Mouse (Mus musculus) CD4-positive helper T cell, adult 2 months (primary cell): ENCODE data around the gene Supt6.

Source experiments
- DNase-seq: peaks from one replicate; pipeline ENCODE4 v3.0.0-alpha.2; 2012; ENCODE audit warnings: low read depth, missing footprints, low spot score

Gene Supt6

GRCm38 (mm10) chr11:78245627-78246317, at the start of gene Supt6, which contains the start of gene Sdf2:
Gene Supt6, minus strand, starts transcription at chr11:78245987.
Gene Sdf2, plus strand, starts transcription at chr11:78245746.
- DNase-seq, result peak; percentile 93

DNA sequence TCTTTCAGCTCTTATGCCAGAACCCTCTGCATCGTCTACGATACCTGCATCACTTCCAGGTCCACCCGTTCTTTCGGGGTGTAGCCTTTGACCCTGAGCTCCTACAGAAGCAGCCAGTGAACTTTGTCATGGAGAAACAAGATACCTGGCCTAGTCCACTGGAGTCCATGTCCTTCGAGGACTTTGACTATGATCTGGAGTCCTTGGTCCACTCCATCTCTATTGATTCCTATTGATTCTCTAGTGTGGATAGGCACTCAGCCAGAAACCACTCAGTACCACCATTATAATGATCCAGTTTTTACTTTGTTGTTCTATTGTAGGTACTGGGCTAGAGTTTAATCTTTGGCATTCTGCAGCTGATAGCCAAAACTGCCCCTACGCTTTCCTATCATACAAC, 48.8 kb upstream of the Supt6 start:
- no peak for DNase-seq

GRCm38 (mm10) chr11:78290654-78291053, 44.9 kb upstream of the Supt6 start, which contains the start of gene BC030499:
Gene BC030499, plus strand, starts transcription at chr11:78290841.
- DNase-seq, result no peak

- DNase-seq, result no peak
Observed at GRCm38 (mm10) chr11:78289146-78289763, 43.5 kb upstream of the Supt6 start.

DNA sequence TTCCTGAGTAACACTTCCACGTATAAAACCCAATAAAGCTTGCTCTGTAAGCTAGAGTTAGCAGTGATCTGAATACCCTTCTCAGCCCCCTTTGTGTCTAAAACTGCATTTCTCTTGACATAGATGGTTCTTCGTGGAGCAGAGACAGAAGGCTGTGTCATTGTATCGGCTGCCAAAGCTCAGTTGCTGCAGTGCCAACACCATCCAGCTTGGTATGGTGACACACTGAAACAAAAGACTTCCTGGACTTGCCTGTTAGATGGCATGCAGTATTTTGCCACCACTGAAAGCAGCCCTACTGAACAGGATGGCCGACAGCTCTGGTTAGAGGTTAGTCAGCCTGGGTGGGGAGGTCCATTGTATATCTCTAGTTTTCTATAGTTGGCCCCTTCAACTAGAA, 33.8 kb upstream of the Supt6 start:
- no peak for DNase-seq

- DNase-seq, result no peak
Observed at GRCm38 (mm10) chr11:78278853-78279252, 33.1 kb upstream of the Supt6 start.

DNA sequence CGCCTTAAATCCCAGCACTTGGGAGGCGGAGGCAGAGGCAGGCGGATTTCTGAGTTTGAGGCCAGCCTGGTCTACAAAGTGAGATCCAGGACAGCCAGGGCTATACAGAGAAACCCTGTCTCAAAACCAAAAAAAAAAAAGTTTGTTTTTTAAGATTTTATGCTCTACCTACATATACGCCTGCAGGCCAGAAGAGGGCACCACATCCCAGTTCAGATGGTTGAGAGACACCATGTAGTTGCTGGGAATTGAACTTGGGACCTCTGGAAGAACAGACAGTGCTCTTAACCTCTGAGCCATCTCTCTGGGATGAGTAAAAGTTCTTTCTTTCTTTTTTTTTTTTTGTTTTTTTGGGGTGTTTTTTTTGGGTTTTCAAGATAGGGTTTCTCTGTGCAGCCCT, 30.4 kb upstream of the Supt6 start:
- peak; percentile 20 for DNase-seq

- no peak for DNase-seq
Observed at GRCm38 (mm10) chr11:78275596-78275995, 29.8 kb upstream of the Supt6 start.

DNA sequence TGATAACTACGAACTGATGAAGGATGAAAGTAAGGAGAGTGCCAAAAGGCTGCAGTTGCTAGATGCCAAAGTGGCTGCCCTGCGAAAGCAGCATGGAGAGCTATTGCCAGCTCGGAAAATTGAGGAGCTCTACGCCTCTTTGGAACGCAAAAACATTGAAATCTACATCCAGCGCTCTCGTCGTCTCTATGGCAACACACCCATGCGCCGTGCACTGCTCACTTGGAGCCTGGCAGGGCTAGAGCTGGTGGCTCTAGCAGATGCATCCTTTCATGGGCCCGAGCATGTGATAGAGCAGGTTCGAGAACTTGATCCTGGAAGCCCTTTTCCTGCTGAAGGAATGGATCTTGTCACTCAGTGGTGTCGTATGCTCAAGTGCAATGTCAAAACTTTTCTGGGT, 26.2 kb upstream of the Supt6 start:
- DNase-seq, result no peak

DNA sequence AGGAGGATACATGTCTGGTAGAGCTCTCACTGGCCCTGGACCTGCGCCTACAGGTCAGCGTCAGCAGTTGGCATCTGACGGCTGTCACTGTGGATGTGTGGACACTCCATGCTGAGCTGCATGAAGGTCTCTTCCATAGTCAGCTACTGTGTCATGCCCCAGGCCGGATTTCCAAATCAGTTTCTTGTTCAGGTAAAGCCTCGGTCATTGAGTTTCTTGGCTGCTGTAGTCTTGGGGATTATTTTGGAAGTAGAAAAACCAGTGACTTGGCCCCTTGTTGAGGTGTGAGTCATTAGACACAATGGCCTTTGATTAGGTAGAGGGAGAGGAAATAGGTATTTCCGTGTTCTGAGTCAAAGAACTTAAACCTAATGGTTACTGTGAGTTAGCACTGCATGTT, 19.8 kb upstream of the Supt6 start:
- DNase-seq, result no peak

DNA sequence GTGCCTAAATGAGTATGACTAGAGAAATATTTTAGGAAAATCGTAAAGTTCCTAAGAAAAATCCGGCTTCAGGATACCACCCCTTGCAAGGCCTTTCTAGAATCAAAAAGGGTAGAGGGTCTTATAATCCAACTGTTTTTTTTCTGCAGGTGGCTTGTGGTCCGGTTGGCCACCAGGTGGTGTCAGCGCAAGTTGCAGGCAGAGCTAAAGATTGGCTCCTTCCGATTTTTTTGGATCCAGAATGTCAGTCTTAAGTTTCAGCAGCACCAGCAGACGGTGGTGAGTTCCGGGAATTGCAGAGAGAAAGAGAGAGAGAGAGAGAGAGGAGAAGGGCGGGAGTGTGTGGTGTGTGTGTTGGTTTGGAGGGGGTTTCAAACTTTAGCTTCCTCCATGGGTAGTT, 16.8 kb upstream of the Supt6 start:
- DNase-seq, result peak; percentile 70

DNA sequence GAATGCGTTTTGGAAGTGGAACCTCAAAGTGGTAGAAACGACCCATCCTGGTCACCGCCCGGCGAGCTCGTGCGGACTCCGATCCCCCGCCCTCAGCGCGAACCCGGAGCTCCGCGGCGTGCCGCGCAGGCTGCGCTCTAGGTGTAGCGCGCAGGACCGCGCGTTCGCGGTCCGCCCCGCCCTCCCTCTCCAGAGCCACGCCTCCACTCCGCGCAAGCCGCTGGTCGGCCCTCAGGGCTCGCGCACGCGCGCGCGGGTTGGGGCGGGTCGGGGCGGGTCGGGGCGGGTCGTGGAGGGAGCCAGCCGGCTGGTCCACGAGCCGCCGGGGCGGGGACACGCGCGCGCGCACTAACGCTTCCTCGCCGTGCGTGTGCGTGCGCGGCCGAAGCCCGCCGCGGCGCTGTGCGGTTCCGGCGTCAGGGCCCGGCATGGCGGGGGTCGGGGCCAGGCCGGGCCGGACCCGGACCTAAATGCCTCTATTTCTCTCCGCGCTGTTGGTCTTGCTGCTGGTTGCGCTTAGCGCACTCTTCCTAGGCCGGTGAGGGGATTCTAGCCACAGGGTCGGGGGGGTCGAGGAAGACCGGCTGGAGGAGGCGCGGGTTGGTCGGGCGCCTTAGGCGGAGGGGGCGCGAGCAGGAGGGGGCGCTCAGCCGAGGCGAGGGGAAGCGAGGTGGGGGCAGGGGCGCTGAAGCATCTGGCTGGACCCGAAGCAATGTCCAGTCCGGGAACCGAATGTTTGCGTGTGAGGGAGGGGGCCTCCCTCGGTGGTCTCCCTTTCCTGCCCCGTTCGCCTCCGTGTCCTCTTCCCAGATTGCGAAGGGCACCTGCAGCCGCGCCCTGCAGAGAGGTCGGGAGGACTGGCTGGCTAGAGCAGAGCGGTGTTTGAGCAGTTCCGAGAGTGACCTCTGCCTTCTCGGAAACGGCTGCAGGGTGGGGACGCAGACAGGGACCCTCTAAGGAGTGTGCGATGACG, 15.9 kb upstream of the Supt6 start, which contains the start of gene 2610507B11Rik:
Gene 2610507B11Rik (plus strand): TSS at position 373 of the 973 bp plus-strand sequence.
- peak; percentile 98 for DNase-seq

DNA sequence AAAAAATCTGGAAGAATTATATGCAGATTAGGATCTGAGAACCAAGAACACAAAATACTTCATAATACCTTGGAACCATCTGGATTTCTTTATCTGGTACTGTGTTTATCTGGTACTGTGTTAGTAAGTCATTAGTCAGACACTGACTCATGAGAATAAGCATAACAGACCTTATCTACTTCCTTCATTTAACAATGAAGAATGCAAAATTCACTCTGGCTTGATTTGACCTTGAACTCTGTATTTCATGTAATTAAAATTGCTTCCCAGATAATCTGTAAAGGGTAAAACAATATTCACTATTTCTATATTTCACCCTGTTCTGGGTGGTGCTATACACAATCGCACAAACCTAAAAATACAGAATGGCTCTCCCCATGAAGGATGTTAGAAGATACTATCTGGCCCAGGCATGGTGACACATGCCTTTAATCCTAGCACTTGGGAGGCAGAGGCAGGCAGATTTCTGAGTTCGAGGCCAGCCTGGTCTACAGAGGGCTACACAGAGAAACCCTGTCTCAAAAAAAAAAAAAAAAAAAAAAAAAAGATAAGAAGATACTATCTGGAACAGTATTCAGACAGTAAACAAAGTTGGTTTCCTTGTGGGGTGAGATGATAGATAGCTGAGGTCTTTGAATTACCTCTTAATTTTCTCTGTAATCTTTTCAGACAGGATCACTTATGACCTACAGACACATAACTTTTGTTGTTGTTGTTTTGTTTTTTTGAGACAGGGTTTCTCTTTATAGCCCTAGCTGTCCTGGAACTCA, 14.9 kb upstream of the Supt6 start:
- DNase-seq, result peak; percentile 54

- DNase-seq, result no peak
Observed at GRCm38 (mm10) chr11:78256618-78257017, 10.8 kb upstream of the Supt6 start.

DNA sequence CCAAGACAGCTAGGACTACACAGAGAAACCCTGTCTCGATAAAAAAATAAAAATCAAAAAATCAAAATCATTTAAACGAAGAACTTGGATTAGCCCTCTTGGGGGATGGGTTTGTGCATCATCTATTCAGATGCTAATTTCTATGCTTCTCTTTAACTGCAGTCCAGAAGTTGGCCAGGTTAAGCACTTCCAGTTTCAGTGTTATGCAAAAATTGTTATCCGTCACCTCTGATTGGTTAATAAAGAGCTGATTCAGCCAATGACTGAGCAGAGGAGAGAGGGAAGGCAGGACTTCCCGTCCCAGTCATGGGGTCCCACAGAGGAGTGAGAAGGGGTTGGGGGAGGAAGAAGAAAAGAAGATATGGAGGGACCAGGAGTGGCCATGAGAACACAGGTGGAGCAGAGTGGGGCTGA, 1.9 kb upstream of the Supt6 start:
- no peak for DNase-seq

- DNase-seq, result no peak
Observed at GRCm38 (mm10) chr11:78247012-78247348, 1.2 kb upstream of the Supt6 start.

GRCm38 (mm10) chr11:78246318-78247011, 678 bp upstream of the Supt6 start:
- DNase-seq, result peak; percentile 51

DNA sequence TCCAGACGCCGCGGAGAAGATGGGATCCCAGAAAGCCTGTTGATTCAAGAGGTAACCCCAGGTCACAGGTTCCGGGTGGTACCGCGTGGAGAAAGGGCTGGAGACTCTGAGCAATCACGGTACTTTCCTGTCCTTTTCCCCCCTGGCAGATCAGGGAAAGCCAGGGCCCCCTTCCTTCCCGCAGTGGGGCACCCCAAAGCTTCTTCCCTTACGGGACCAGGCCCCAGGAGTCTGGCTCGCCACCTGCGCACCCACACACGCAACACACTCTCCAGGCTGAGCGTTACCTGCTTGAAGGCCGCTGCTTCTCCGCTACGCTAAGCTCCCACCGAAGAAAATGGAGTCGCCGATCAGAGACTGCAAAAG, 543 bp downstream of the Supt6 start:
- no peak for DNase-seq

DNA sequence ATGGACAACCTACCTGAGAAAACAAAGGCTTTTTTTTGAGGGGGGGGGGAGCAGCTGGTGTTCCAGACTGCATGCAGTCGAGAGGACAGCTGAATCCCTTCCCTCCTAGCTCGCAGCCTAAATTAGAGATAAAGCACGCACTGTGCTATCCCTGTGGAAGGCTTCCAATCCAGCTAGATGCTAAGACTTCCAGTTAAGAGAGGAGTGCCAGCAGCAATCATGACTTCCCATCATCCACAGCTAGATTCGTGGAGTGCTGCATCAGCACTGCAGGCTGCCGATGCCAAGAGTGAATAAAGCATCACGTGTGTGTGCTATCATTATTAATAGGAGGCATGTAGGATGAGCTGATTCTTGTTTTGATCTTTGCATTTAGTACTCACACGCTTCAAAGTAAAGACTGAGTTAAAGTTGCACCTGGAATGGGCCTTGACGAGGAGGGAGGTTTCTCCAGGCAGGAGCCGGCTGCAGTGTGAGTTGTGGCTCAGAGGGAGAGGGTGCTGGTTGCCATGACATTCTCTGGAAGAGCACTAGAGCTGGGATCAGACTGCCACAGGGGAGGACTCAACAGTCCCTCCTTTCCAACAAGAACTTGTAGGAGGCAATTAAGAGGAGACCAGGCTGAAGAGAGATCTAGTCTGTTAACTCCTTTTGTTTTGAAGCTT, 5.5 kb downstream of the Supt6 start:
- no peak for DNase-seq

GRCm38 (mm10) chr11:78231518-78231917, 14.3 kb downstream of the Supt6 start:
- DNase-seq, result no peak
